Mouse (Mus musculus) midbrain, embryonic 14.5 days (tissue): Measurements from ENCODE around the gene Rims1. TPM values are rescaled to one million over a fixed set of nuclear protein-coding genes. Genes with fewer than 3 reads are reported as not detected.
A peak's percentile ranks its signal among the peaks of the same experiment; 100 is the strongest.

Experiments
- ATAC-seq: fragments of 200-750 bp; cut with Nextera tagmentation; 2 replicates; pipeline ENCODE4 v1.8.0; 2017; ENCODE audit warnings: moderate number of reproducible peaks, moderate library complexity; ENCODE audit not compliant: low FRiP score, low TSS enrichment
- DNase-seq: peaks from one replicate; pipeline ENCODE4 v3.0.0-alpha.2; 2015
- H3K27ac ChIP-seq: fragments of 300-500 bp; sonication (generic); replicated peaks from 2 replicates; pipeline ENCODE4 v1.5.1; 2014; ENCODE audit warnings: mild to moderate bottlenecking, low read depth, low read length, moderate library complexity
- H3K27me3 ChIP-seq: fragments of 300-500 bp; sonication (generic); 2 replicates; pipeline ENCODE4 v1.6.1; 2014; ENCODE audit warnings: low read length, control low read depth, mixed read lengths; ENCODE audit not compliant: control insufficient read depth, insufficient read depth
- H3K36me3 ChIP-seq: fragments of 300-500 bp; sonication (generic); 2 replicates; pipeline ENCODE4 v1.6.1; 2014; ENCODE audit warnings: low read length, control low read depth; ENCODE audit not compliant: control insufficient read depth, insufficient read depth
- H3K4me1 ChIP-seq: fragments of 300-500 bp; sonication (generic); 2 replicates; pipeline ENCODE4 v1.6.1; 2014; ENCODE audit warnings: mild to moderate bottlenecking, antibody characterized with exemption, low read length, control low read depth; ENCODE audit not compliant: control insufficient read depth, insufficient read depth
- H3K4me2 ChIP-seq: fragments of 300-500 bp; sonication (generic); 2 replicates; pipeline ENCODE4 v1.6.1; 2014; ENCODE audit warnings: mild to moderate bottlenecking, low read length, moderate library complexity
- H3K4me3 ChIP-seq: fragments of 300-500 bp; sonication (generic); replicated peaks from 2 replicates; pipeline ENCODE4 v1.5.1; 2014; ENCODE audit warnings: low read depth, low read length
- H3K9ac ChIP-seq: fragments of 300-500 bp; sonication (generic); replicated peaks from 2 replicates; pipeline ENCODE4 v1.6.1; 2014; ENCODE audit warnings: mild to moderate bottlenecking, low read length, moderate library complexity
- H3K9me3 ChIP-seq: fragments of 300-500 bp; sonication (generic); 2 replicates; pipeline ENCODE4 v1.6.1; 2016; ENCODE audit warnings: low read length, control low read depth, mixed read lengths; ENCODE audit not compliant: control insufficient read depth
- WGBS: fragments of 180-500 bp; shearing (Covaris S2); extraction: QIAGEN DNeasy Blood & Tissue Kit; methylation state at CpG from one replicate; pipeline ENCODE4 v1.1.7; 2014; 5-methylcytosine and 5-hydroxymethylcytosine counted together
- polyA plus RNA-seq: library from polyadenylated mRNA; unstranded; fragments of >200 nt; fragmentation: Nextera tagmentation; extraction: Ambion mirVana; gene quantifications from 2 replicates; pipeline ENCODE4 v1.2.1, GENCODE M21; 2014

Gene Rims1
- polyA plus RNA-seq, 1 experiment from 2014 or later = 17.1 TPM

- H3K36me3 ChIP-seq = no peaks in the 10 kb centered on the region
- WGBS = under 1% methylated on average over 112 of the region's 112 CpGs
- DNase-seq (peak; percentile 85), ATAC-seq (peak; percentile 87)
- no peaks in the 10 kb centered on the region for H3K27me3 ChIP-seq
- H3K4me2 ChIP-seq = peak overlapping the region; percentile 84
- H3K9ac ChIP-seq = peak overlapping the region; percentile 65
- no peaks in the 10 kb centered on the region for H3K9me3 ChIP-seq
- peak overlapping the region; percentile 64 for H3K4me3 ChIP-seq
- H3K27ac ChIP-seq = peak overlapping the region; percentile 85
- H3K4me1 ChIP-seq = no peaks in the 10 kb centered on the region
These were observed 272.4 kb downstream of the Rims1 start for GRCm38 (mm10) chr1:22533146-22534096.

DNA sequence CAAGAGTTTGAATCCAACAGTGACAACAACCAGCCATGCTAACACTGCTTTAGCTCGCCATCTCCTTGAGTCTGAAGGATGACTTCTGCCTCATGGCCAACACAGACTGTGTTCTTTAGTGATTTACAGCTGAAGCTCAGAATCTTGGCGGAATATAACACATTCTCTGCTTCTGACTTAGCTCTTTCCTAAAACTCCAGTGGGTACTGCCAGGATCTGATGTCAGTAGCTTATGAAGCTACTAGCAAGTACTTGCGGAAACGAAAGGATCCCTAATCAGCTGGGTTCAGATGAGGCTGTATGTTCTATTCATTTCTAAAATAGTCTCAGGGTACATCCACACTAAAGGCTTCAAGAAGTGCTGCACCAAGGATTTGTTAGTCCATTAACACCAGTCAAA is 290.7 kb downstream of the Rims1 start:
- Histone ChIP-seq H3K27me3 (no peaks in the 10 kb centered on the region), H3K9me3 (no peaks in the 10 kb centered on the region), H3K27ac (no peak overlapping the region), H3K4me2 (no peak overlapping the region), H3K4me1 (no peaks in the 10 kb centered on the region), H3K36me3 (no peaks in the 10 kb centered on the region), H3K9ac (no peak overlapping the region), H3K4me3 (no peak overlapping the region)
- WGBS = 94% methylated on average over 4 of the region's 4 CpGs
- ATAC-seq = no peak
- no peak for DNase-seq

GRCm38 (mm10) chr1:22512421-22512820 is 293.4 kb downstream of the Rims1 start:
- WGBS = 89% methylated on average over 16 of the region's 16 CpGs
- Histone ChIP-seq H3K4me2 (no peak overlapping the region), H3K27ac (no peak overlapping the region), H3K4me1 (0 out of 2 replicates have a peak, but pooled peaks cover 4% of the 10 kb centered on the region), H3K4me3 (no peak overlapping the region), H3K9ac (no peak overlapping the region), H3K9me3 (no peaks in the 10 kb centered on the region), H3K27me3 (no peaks in the 10 kb centered on the region), H3K36me3 (no peaks in the 10 kb centered on the region)
- no peak for ATAC-seq
- DNase-seq = no peak

DNA sequence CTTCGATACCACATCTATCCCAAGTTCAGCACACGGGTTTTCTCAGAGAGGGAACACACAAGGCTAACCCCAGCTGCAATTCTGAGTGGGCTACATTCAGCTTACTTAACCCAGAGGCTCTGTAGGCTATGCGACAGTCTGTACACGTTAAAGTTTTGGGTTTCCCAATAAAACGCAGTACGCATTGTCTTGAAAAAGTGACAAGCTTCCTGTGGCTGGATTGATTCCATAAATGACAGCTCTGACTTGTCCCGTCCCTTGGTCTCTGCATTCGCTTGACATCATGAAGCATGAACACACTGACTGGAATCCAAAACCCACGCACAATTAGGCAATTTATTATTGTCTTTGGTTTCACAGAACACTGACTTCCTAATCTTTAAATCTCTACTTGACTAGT is 294.2 kb downstream of the Rims1 start:
- Histone ChIP-seq H3K4me2 (no peak overlapping the region), H3K9ac (no peak overlapping the region), H3K36me3 (no peaks in the 10 kb centered on the region), H3K4me3 (no peak overlapping the region), H3K9me3 (no peaks in the 10 kb centered on the region), H3K27me3 (no peaks in the 10 kb centered on the region), H3K4me1 (0 out of 2 replicates have a peak, but pooled peaks cover 4% of the 10 kb centered on the region), H3K27ac (no peak overlapping the region)
- DNase-seq (no peak), ATAC-seq (no peak)
- 88% methylated on average over 9 of the region's 9 CpGs for WGBS

- H3K4me2 ChIP-seq = no peak overlapping the region
- H3K4me1 ChIP-seq = 0 out of 2 replicates have a peak, but pooled peaks cover 4% of the 10 kb centered on the region
- no peak overlapping the region for H3K9ac ChIP-seq
- H3K27me3 ChIP-seq = no peaks in the 10 kb centered on the region
- no peaks in the 10 kb centered on the region for H3K9me3 ChIP-seq
- no peak overlapping the region for H3K4me3 ChIP-seq
- no peak overlapping the region for H3K27ac ChIP-seq
- ATAC-seq (no peak), DNase-seq (peak; percentile 24)
- no peaks in the 10 kb centered on the region for H3K36me3 ChIP-seq
- WGBS = 64% methylated on average over 11 of the region's 11 CpGs
These were observed 296.8 kb downstream of the Rims1 start for GRCm38 (mm10) chr1:22508735-22509615.

GRCm38 (mm10) chr1:22487270-22487864 is 318.4 kb downstream of the Rims1 start:
- no peaks in the 10 kb centered on the region for H3K27me3 ChIP-seq
- H3K27ac ChIP-seq = no peak overlapping the region
- 47% methylated on average over 7 of the region's 7 CpGs for WGBS
- H3K4me2 ChIP-seq = no peak overlapping the region
- no peak overlapping the region for H3K9ac ChIP-seq
- no peaks in the 10 kb centered on the region for H3K4me1 ChIP-seq
- peak; percentile 78 for DNase-seq
- no peaks in the 10 kb centered on the region for H3K36me3 ChIP-seq
- H3K9me3 ChIP-seq = no peaks in the 10 kb centered on the region
- peak; percentile 62 for ATAC-seq
- H3K4me3 ChIP-seq = no peak overlapping the region

- Histone ChIP-seq H3K27me3 (no peaks in the 10 kb centered on the region), H3K4me3 (no peak overlapping the region), H3K4me2 (no peak overlapping the region), H3K9ac (no peak overlapping the region), H3K9me3 (no peaks in the 10 kb centered on the region), H3K36me3 (0 out of 2 replicates have a peak, but pooled peaks cover 2% of the 10 kb centered on the region), H3K4me1 (no peaks in the 10 kb centered on the region), H3K27ac (no peak overlapping the region)
- 86% methylated on average over 2 of the region's 2 CpGs for WGBS
- ATAC-seq (no peak), DNase-seq (no peak)
These were observed 329.6 kb downstream of the Rims1 start for GRCm38 (mm10) chr1:22476220-22476619.

DNA sequence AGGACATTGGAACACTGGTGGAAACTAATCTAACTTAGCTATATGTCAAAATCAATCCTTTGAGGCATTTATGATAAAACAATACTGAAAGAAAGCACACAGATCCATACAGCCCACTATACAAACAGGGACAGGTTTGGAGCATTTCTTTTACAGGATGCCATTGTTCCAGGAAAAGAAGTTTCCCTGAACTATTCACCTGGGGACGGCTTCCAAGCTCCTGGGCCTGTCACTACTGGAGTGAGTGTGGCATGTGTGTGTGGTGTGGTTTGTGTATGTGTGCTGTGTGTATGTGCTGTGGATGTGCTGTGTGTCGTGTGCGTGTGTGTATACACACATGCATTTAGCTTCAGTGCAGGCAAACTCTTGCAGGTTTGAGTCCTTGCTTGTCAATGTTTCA is 338.8 kb downstream of the Rims1 start:
- ATAC-seq = no peak
- Histone ChIP-seq H3K27me3 (no peaks in the 10 kb centered on the region), H3K27ac (no peak overlapping the region), H3K4me3 (no peak overlapping the region), H3K36me3 (no peaks in the 10 kb centered on the region), H3K9me3 (no peaks in the 10 kb centered on the region), H3K9ac (no peak overlapping the region), H3K4me2 (no peak overlapping the region), H3K4me1 (no peaks in the 10 kb centered on the region)
- DNase-seq = no peak
- 80% methylated on average over 3 of the region's 3 CpGs for WGBS
